Comparison of ENCODE assay signal across 11 mouse cellular contexts in genomic region chr9:29791199-29791915, GRCm38 (mm10).
DNase-seq lines count a peak whose midpoint lies in the region; ATAC-seq lines count a peak whose summit lies in the region.
"Had no signal": no experiment of that assay in that cellular context is flagged by ENCODE, and none has a peak within 500 bp of the region (broad histone marks: within the 10 kb centered on the region; RNA-seq: fewer than 3 reads in every experiment).

No protein-coding gene starts in this region.

- intact Hi-C loops in left cerebral cortex, postnatal 4 days (cut with DNase I), result loop anchor here (10.0 kb wide), 1 partner anchor 127 kb away; no protein-coding TSS in a partner anchor
- intact Hi-C loops in heart, postnatal 10 days (cut with DNase I), result no loop called here

- peak; percentile 48 for ATAC-seq in granulocyte monocyte progenitor cell, adult 5-6 weeks (replicated peaks; ENCODE audit: poor library complexity, severe bottlenecking)
- ATAC-seq: inflammation-experienced regulatory T-cells, adult 6 months had no signal

- peak; percentile 78 for DNase-seq in left cerebral cortex, postnatal 4 days
- DNase-seq in left cerebral cortex, adult 9 months (ENCODE audit: low spot score in 2 of 2), result no peak
- peak; percentile 97 for DNase-seq in cerebellum, adult 9-10 months
- peak; percentile 45 to 47 for DNase-seq in layer of hippocampus, postnatal 36 days
- no peak for DNase-seq in heart, postnatal 10 days
- DNase-seq in gastrocnemius, postnatal 25 days, result no peak
- no peak for DNase-seq in natural killer cell, adult 2 months (ENCODE audit: low spot score in 2 of 2)
- DNase-seq: adrenal gland, adult 8-10 months; liver, embryonic 13.5 days had no signal

Comparison
In these comparisons a context has a peak if more than half of its experiments do, and no peak if none do; other contexts are left out.
1. DNase-seq: peak in left cerebral cortex, postnatal 4 days (single experiment), cerebellum, adult 9-10 months (single experiment) and layer of hippocampus, postnatal 36 days (2 of 2); none in left cerebral cortex, adult 9 months (0 of 2), heart, postnatal 10 days (0 of 2), gastrocnemius, postnatal 25 days (single experiment) and natural killer cell, adult 2 months (0 of 2).